Mouse (Mus musculus): ENCODE results near the gene Olfr786. TPM values are rescaled to one million over a fixed set of nuclear protein-coding genes. Genes with fewer than 3 reads are reported as not detected.

Olfr786 gene
- polyA plus RNA-seq (2015; fragmentation: Nextera tagmentation; extraction: Ambion mirVana): not detected in 2 replicates

DNA sequence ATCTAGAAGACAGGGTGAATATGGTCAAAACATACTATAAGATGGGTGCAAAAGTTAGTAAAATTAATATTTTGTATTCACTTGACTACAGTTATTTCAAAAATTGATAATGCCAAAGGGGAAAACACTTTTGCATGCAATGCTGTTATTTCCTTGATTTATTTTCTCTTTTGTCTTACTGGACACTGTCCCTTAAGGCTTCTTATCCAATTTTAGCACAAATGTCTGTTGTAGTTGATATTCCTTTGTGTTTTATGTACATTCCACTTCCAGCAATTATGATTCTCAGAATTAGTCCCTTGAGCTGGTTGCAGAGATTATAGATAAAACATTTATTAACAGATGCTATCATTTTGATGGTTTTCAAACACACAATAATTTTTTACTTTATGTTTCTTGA lies at the start of gene Olfr786:
Olfr786 (plus strand) TSS at position 301 of the 400 bp plus-strand sequence.

DNA sequence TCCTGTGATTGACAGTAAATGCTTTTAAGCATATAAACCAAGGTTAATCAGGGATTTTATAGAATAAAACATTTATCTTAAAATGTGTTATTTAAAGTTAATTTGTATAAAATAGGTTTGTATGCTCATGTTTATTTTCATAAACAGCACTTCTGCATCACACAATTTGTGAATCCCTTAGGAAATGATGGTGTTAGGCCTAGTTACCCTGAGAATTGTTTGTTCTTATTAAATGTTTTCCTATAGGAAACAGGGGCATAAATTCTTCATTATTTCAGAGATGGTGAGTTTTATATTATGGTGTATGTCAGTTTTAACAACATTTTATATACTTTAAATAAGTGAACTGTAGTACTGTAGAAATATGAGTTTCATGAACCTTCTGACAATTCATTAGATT lies 43.3 kb upstream of the Olfr786 start, which contains the start of gene Olfr784:
Olfr784 (plus strand) TSS at position 301 of the 400 bp plus-strand sequence.

DNA sequence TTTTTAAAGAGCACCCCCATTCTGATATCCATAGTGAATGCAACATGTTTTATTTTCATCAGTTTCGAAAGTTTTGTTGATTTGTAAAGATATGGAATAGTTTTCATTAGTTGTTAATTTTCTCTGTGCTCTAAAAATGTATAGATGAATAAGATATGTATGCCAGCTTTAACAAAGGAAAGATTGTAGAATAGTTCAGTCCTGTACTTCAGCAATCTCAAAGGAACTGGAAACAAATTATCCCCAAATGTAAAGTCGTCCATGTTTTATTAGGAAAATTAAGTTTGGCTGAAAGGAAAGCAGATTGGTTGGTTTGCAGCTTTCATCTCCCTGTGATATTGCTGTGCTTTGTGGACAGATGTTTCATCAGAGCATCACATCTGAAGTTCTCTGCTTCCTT lies 22.0 kb upstream of the Olfr786 start, which contains the start of gene Olfr785:
Olfr785 (plus strand) TSS at position 301 of the 400 bp plus-strand sequence.

DNA sequence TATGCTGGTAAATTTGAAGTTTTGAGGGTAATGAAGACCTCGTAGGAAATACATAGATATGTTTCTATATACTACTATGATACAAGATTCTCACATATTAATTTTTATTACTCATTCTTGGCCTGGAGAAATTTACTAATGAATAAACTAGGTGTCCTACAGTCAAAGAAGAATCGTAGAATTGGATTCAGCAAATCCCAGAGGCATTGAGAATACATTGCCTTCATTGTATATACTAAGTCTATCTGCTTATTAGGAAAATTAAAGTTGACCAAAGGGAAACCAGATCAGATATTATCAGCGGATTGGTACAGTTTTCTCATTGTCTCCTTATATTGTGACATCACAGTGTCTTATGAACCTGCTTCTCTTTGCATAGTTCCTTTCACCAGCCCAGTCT lies 34.5 kb downstream of the Olfr786 start, which contains the start of gene Olfr787:
Olfr787 (plus strand) TSS at position 301 of the 400 bp plus-strand sequence.

DNA sequence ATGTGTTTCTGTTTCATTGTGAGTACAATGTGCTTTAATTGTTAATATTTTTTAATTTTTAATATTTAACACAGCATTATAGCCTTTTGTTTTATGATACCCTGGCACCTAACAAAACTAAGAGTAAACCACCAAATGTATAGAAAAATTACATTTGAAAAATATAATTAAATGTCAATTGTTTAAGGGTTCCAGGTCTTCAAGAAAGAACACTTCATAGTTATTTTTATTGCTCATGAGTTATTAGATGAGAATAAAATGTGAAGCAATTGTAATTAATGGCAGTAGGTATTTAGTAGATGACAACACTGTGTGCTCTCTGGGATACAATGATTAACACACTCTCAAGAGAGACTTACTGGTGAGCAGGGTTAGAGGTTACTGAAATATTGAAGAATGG lies 43.6 kb downstream of the Olfr786 start, which contains the start of gene Olfr788:
Olfr788 (plus strand) TSS at position 301 of the 400 bp plus-strand sequence.

DNA sequence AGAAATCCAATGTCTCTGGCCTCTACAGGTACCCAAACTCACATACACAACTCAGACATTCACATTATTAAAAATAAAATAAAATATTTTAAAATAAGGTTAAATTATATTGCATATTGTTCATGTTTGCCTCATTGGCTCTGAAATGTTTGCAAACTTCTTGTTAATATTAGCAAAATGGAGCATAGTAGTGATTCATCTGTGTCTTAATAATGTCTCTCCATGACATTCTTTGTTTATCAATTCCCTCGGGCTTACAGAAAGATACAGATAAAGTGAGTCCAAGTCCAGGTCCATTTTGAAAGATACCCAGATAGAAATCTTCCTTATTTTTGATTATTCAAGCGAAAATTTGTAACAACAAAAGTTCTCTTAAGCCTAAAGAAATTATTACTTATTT lies 57.3 kb downstream of the Olfr786 start, which contains the start of gene Olfr789:
Olfr789 (plus strand) TSS at position 301 of the 400 bp plus-strand sequence.

Other genes starting within 250 kb of the Olfr786 start
- gene Olfr772, start 249.4 kb upstream of the Olfr786 start, polyA plus RNA-seq (2015; fragmentation: Nextera tagmentation; extraction: Ambion mirVana): not detected in 2 replicates
- gene Olfr773, start 239.9 kb upstream of the Olfr786 start, polyA plus RNA-seq (2015; fragmentation: Nextera tagmentation; extraction: Ambion mirVana): not detected in 2 replicates
- not detected in 2 replicates for gene Olfr774, start 191.1 kb upstream of the Olfr786 start, polyA plus RNA-seq (2015; fragmentation: Nextera tagmentation; extraction: Ambion mirVana)
- gene Olfr775, start 178.9 kb upstream of the Olfr786 start, polyA plus RNA-seq (2015; fragmentation: Nextera tagmentation; extraction: Ambion mirVana): not detected in 2 replicates
- gene Olfr776, start 168.2 kb upstream of the Olfr786 start, polyA plus RNA-seq (2015; fragmentation: Nextera tagmentation; extraction: Ambion mirVana): not detected in 2 replicates
- gene Olfr777, start 155.8 kb upstream of the Olfr786 start, polyA plus RNA-seq (2015; fragmentation: Nextera tagmentation; extraction: Ambion mirVana): not detected in 2 replicates
- not detected in 2 replicates for gene Olfr780, start 109.2 kb upstream of the Olfr786 start, polyA plus RNA-seq (2015; fragmentation: Nextera tagmentation; extraction: Ambion mirVana)
- gene Olfr781, start 98.5 kb upstream of the Olfr786 start, polyA plus RNA-seq (2015; fragmentation: Nextera tagmentation; extraction: Ambion mirVana): not detected in 2 replicates
- gene Olfr782, start 78.5 kb upstream of the Olfr786 start, polyA plus RNA-seq (2015; fragmentation: Nextera tagmentation; extraction: Ambion mirVana): not detected in 2 replicates
- not detected in 2 replicates for gene Olfr784, start 43.2 kb upstream of the Olfr786 start, polyA plus RNA-seq (2015; fragmentation: Nextera tagmentation; extraction: Ambion mirVana)
- gene Olfr785, start 21.9 kb upstream of the Olfr786 start, polyA plus RNA-seq (2015; fragmentation: Nextera tagmentation; extraction: Ambion mirVana): not detected in 2 replicates
- not detected in 2 replicates for gene Olfr787, start 34.6 kb downstream of the Olfr786 start, polyA plus RNA-seq (2015; fragmentation: Nextera tagmentation; extraction: Ambion mirVana)
- not detected in 2 replicates for gene Olfr788, start 43.7 kb downstream of the Olfr786 start, polyA plus RNA-seq (2015; fragmentation: Nextera tagmentation; extraction: Ambion mirVana)
- gene Olfr789, start 57.4 kb downstream of the Olfr786 start, polyA plus RNA-seq (2015; fragmentation: Nextera tagmentation; extraction: Ambion mirVana): not detected in 2 replicates
- not detected in 2 replicates for gene Olfr790, start 71.2 kb downstream of the Olfr786 start, polyA plus RNA-seq (2015; fragmentation: Nextera tagmentation; extraction: Ambion mirVana)
- not detected in 2 replicates for gene Olfr791, start 94.5 kb downstream of the Olfr786 start, polyA plus RNA-seq (2015; fragmentation: Nextera tagmentation; extraction: Ambion mirVana)
- not detected in 2 replicates for gene Olfr792, start 111.9 kb downstream of the Olfr786 start, polyA plus RNA-seq (2015; fragmentation: Nextera tagmentation; extraction: Ambion mirVana)
- gene Olfr794, start 140.3 kb downstream of the Olfr786 start, polyA plus RNA-seq (2015; fragmentation: Nextera tagmentation; extraction: Ambion mirVana): not detected in 2 replicates
- not detected in 2 replicates for gene Olfr796, start 185.3 kb downstream of the Olfr786 start, polyA plus RNA-seq (2015; fragmentation: Nextera tagmentation; extraction: Ambion mirVana)
- gene Olfr798, start 200.6 kb downstream of the Olfr786 start, polyA plus RNA-seq (2015; fragmentation: Nextera tagmentation; extraction: Ambion mirVana): not detected in 2 replicates
- not detected in 2 replicates for gene Olfr799, start 210.2 kb downstream of the Olfr786 start, polyA plus RNA-seq (2015; fragmentation: Nextera tagmentation; extraction: Ambion mirVana)
- gene Olfr800, start 230.4 kb downstream of the Olfr786 start, polyA plus RNA-seq (2015; fragmentation: Nextera tagmentation; extraction: Ambion mirVana): not detected in 2 replicates
- gene Olfr801, start 246.6 kb downstream of the Olfr786 start, polyA plus RNA-seq (2015; fragmentation: Nextera tagmentation; extraction: Ambion mirVana): not detected in 2 replicates

Data from urinary bladder, postnatal 0 days (tissue).